Mouse (Mus musculus) ovary, adult 18-20 months (tissue): ENCODE results near the gene Usp37.
A peak's percentile ranks its signal among the peaks of the same experiment; 100 is the strongest.

Experiments
- DNase-seq: peaks from one replicate; pipeline ENCODE4 v3.0.0; 2022; ENCODE audit warnings: low spot score, mixed read lengths

Gene Usp37

DNA sequence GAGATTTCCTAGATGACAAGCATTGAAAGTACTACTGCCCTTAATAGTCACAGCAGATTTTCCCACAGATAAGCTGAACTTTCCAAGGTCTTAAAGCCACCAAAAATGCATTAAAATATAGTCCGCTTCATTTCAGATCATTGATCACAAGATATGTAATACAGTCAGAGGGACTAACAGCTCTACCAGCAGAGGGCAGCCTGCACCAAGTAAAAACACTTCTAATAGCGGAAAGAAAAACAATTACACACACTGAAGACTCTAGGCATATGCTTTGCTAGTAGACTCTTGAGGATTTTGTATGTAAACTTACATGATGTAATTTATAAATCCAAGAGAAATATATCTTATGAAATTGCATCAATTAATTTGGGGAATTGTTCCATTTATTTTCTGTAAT lies 83.8 kb downstream of the Usp37 start:
- no peak for DNase-seq

DNA sequence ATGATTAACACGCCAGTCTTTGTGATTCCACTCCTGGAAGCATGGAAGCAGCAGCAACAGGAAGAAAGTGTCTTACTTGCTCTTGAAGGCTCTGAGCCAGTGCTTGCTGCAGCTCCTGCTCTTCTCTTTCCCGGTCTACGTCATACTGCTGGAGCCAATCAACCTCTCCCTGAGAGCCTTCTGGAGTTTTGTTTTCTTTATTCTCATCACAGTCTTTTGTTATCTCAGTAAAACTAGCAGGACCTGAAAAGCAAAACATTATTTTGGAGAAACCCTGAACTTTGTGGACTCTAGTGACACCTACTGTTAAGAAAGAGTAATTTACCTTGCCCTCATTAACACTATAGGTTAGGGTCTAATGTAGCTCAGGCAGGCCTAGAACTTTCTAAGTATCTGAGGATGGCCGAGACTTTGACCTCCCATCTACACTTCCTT lies 91.5 kb downstream of the Usp37 start:
- peak; percentile 62 for DNase-seq

DNA sequence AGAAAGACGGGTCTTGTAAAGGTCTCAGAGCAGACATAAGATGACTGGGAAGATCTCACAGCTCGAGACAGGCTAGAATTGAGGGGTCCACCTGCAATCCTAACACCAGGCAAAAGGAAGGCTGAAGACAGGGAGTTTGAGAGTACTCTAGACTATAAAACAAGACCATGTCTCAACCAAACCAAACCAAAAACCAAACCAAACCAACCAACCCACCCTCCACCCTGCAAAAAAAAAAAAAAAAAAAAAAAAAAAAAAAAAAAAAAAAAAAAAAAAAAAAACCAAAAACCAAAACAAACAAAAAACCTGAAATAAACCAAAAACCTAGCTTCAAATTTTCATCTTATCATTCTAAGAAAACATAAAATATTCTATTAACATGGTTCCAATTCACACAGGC lies 99.5 kb downstream of the Usp37 start:
- DNase-seq: no peak

DNA sequence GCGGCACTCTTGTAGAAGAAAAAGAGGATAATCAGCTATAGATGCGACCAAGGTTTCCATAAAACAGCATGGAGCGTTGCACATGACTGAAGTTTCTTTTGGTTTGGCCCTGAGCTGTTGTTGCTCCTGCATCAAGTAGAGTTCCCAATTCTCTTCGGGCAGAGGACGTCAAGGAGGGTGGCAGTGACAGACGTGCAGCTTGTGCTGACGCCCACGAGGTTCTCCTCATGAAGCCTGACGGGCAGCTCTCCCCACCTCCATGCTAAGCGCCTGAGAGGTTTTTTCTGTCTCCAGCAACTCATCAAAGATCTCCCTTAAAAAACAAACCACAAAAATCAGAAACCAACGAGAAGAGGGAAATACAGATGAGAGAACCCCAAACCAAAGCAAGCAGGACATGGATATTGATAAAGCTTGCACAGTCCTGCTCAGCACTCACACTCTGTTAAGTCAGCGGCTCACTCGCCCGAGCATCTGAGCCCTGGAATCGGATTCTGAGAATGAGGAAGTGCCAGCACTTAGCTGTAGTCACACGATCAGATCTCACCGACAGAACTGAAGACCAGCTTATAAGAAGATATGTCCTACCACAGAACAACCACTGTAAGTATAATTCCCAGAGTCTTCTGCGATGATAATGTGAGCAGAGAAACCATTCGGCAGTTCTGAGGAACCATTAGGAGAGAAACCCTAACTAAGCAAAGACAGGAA lies 104.8 kb downstream of the Usp37 start:
- DNase-seq: no peak

DNA sequence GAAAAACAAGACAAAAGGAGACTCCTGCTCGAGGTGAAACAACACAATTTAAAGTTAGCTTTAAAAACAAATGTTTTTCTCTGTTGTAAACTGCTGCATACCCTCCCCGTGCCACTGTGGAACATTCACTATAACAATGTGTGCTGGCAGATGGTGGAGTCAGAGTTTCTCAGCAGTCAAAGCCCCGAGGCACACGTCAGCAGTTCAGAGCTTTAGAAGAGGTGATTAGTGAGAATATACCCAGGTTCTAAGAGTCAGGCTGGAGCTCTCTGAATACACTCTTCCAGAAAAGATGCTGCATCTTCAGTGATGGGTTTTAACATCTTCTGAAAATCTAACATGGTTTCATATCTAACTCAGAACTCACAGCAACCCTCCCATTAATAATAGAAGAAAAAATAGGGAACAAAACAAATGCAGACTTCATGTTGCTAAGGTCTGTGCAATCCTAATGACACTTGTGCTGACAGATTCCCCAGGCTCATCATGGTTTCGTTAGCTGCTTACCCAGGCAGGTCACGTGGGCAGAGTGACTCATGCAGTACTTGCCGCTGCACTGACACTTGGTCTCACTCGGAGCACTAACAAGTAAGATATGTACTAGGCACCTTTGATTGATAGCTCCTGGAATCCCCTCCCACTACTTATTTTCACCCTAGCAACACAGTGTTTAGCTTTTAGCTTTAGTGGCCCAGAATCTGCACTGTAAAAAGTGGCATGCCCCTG lies 106.2 kb downstream of the Usp37 start:
- DNase-seq: no peak

DNA sequence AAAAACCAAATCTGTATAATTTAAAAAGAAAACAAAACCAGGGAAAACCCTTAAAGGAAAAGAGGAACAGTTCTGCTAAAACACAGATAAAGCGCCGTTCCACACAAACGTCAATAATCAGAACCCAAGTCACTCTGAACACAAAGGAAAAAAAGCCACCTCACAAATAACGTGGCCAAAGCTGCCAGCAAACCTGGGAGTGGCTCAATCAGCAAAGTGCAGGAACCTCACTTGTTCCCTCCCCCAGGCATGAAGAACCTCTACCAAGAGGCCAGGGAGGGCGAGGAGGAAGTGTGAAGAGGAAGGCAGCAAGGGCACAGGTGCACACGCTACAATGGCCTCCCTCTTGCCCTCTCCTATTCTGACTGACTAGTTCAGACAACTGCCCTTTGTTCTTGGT lies 108.5 kb downstream of the Usp37 start:
- no peak for DNase-seq

DNA sequence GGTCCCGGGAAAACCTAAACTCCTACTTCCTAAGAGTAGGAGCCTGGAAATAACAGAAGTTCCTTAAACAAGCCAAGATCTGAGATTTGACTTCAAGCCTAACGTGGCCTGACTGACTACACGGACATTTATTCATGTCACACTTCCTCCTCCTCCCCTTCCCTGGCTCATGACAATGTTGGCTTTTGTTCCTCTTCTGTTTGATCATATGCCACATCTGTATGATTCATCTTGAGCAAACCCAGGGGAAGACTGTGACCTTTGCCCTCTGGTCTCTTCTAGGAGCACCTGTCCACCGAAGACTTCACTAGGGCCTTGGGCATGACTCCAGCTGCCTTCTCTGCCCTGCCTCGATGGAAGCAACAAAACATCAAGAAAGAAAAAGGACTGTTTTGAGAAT lies 109.5 kb downstream of the Usp37 start:
- DNase-seq: no peak

DNA sequence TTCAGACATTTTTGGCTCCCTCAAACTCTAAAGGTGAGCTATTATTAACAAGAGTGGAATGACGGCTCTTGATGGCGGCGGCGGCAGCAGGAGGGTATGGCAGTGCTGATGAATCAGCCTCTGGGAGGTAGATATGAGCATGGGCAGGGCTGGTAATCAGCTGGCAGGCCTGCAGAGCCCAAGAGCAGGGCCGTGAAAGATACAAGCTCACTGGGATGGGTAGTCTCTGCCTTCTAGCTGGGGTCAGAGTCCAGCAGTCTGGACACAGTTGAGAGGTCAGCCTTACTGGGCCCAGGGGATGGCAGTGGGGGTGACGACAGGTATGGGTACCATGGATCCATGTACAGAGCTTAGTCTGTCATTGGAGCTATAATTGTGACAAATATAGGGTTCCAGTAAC lies 110.9 kb downstream of the Usp37 start:
- DNase-seq: no peak

DNA sequence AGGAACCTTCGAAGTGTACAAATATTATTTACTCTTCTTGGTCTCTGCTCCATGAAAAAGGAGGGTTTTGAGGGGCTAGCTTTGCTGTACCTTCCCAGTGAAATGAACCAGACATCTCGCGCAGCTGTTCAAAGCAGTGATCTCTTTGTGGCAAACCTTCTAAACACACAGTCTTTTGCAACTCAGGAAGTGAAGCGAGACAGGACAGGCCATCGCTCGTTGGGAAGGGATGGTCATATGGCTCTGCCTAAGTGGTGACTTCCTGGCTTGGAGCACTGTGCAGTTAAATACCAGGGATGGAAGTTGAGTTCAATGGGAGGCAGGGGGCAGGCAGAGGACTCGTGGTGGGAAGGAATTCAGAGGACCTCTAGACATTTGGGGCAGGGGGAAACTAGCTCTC lies 118.2 kb downstream of the Usp37 start:
- no peak for DNase-seq

DNA sequence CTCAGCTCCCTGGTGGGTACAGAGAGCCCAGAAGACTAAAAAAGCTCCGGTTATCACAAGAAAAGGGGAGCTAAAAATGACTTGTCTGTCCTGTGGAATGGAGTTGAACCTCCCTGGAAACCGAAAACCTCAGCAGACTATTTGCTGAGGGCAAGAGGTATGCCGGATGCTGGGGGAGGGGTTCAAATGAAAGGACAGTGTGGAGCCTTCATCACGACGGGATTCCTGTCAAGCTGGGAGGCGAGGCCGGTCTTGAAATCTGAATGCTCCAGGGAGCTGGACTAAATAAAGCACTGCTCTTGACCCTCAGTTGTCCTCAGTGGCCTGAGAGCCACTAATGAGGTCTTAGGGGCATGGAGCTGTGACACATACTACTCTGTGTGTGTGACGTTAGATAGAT lies 120.9 kb downstream of the Usp37 start:
- no peak for DNase-seq

DNA sequence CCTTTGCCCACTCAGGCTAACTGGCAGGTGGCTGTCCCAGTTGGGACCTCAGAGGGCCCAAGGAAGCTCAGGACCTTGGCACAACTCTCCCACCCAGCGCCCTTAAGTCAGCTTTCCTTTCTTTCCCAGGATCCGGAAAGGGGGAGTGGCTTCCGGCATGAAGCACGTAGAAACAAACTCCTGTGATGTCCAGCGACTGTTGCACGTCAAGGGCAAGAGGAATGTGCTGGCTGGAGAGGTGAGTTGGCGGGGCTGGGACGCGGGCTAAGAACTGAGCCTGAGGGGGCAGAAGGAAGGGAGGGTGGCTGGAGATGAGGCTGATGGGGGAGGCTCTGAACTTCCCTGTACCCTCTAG lies 124.7 kb downstream of the Usp37 start:
- no peak for DNase-seq

DNA sequence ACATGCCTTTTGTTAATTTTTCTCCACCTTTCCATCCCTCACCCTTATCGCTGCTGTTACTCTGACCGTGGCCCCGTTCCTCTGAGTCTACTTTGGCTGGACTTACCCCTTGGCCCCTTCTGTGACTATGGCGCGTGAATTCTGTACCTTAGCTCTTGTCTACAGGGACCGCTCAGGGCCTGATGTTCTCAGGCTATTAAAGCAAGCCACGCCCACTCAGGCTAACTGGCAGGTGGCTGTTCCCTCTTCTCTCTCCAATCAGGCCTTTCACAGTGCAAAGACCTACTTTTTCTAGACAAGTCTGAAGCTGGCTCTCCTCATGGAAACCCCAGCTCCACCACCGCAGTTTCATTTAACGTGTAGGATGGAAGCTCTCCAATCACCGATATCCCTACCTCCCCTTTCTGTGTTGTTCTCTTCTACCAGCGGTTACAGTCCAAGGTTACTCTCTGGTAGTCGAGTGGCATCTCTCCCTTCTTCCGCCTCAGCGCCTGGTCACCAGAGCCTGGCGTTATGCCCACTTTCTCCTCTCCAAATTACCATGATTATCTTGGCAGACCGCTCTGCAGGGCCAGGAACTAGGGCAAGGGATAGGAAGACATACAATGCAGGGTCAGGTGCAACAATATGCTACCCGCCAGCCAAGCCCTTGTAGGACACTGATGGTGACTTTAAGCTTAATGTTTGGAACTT lies 125.2 kb downstream of the Usp37 start:
- peak; percentile 44 for DNase-seq

DNA sequence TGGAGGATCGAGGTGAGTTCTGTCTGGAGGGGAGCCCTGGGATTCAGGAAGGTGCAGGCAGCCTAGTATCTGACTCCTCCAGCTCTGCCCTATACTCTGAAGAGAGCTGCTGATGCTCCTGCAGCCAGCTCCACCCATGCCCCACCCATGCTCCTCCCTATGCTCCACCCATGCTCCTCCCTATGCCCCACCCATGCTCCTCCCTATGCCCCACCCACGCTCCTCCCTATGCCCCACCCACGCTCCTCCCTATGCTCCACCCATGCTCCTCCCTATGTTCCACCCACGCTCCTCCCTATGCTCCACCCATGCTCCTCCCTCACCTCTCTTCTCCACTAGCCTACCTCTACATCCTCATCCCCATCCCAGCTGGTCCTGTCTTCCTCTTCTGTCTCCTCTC lies 128.9 kb downstream of the Usp37 start:
- DNase-seq: no peak

DNA sequence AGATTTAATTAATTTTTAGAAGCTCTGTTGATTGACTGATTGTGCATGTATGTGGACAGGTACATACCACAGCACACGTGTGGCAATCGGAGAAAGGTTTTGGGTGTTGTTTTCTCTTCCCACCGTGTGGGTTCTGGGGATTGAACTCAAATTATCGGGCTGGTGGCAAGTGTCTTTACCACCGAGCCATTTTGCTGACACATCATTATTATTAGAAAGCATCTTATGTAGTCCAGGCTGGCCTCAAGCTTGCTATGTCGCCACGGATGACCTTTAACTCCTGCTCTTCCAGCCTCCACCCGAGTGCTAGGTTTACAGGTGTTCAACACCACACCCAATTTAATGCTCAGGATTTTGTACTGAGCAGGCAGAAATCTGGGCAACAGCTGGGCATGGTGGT lies 131.4 kb downstream of the Usp37 start:
- DNase-seq: no peak

DNA sequence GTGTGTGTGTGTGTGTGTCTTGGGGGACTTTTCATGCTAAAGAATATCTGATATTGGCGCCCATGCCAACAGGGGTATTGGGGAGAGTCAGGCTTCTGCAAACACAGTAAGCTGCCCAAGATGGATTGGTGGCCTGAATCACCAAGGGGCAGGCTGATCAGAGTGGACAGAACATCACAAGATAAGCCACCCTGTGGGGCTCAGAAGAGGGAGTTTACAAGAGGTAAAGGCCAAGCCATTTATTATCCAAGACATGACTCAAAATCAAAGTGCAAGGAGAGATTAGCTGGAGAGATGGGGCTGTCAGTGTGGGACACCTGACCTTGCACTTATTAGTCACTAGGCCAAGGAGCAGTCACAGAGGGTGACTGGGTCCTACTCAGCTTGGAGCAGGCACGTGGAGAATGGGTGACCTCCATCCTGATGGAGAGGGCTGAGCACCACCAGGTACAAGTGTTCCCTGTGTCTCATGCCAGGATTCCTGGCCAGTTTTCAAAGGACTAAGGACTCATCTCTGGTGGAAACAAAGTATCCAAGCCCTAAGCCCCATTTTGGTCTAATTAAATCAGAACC lies 132.2 kb downstream of the Usp37 start:
- no peak for DNase-seq

DNA sequence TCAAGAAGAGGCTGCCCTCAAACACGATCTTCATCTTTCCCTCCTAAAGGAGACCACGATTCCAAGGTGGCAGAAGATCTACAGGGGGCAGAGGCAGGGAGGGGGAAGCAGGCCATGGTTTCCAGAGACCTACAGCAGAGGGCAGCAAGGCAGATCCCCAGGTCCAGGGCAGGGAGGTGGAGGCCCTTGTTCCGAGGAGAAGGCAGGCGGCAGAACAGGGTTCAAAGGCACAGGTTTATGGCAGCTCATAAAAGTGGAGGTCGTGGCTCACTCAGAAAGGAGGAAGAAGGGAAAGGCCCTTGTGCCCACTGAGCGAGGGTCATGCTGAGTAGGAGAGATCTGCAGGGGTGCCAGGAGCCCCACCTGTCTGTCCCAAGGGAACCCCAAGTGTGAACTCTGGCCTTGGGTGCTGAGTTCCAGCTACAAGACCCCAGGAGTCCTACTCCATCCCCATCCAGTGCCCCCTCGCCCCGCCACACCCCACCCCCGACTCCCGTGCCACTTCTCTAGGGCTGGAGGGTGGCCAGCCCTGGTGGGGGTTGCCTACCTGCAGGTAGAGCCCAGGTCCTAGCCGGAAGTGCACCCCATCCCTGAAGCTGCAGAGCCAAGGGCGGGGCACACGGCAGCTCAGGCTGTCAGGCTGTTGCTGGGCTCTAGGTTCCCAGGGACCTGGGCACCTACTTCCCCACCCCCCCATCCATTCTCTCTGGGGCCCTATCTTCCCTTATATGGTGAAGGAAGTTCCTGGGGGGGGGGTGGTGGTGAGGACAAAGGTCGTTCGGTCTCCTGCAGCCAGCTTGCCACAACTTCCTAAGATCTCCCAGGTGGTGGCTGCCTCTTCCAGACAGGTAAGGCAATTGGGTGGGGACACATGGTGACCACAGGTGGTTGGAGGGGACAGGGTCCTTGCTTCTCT lies 135.2 kb downstream of the Usp37 start, which contains the start of gene Vil1:
TSS of gene Vil1 (plus strand) at position 788 of the 916 bp plus-strand sequence.
- no peak for DNase-seq

DNA sequence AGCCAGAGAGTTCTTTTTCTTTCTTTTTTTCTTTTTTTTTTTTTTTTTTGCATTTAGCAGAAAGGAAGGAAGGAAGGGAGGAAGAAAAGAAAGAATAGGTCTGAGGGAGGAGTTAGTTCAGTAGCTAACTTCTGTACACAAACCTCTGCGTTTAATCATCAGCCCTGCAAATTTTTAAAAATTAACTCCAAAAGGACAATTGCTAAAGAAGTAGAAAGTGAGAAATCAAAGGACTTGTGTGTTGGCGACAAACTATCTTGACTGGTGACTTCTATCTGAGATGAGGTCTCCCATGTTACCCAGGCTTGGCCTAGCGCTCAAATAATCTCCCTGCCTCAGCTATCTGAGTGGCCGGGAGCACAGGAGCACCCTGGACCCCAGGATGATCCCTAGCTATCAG lies 139.9 kb downstream of the Usp37 start:
- DNase-seq: no peak

DNA sequence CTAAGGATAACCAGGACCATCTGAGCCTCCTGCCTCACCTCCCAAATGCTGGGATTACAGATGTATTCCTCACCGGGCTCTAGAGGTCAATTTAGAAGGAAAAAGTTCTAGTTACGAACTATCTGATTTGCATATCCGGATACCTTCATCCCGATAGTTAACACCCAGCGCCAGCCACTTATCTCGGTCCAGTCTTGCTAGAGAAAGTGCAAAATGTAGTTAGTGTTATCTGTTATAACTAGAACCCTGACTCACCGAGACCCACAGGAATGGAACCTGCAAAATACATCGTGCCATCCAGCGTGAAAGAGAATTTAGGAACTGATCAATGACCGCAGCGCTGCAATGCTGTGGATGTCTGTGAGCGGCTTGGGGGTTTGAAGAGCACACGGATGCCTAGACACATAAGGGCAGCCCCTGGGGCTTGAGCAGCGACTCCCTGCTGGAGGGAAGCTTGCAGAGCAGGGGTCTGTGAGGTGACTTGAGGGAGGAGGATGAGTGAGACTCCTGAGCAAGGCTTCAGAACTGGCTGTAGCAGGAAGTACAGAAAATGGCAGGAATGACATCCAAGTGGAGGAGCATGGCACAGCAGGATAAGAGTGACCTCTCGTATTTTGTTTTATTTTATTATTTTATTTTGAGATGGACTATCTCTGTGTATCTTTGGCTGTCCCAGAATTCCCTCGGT lies 142.9 kb downstream of the Usp37 start:
- no peak for DNase-seq

DNA sequence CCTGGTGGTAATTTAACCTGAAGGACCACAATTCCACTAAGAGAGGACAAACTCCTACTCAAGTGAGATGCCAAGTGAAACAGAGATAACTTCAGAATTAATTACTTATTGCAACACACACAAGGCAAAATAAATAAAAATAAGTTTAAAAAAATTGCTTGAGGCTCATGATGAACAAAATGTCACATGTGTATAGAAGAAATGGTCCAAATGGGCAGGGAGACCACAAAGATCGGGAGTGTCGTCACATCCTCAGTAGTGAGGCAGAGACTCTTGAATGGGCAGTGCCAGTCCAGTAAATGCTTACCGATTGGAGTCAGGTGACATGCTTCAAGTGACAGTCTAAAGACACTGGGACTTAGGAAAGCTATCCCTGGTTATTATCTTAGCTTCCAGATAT lies 143.6 kb downstream of the Usp37 start:
- no peak for DNase-seq

DNA sequence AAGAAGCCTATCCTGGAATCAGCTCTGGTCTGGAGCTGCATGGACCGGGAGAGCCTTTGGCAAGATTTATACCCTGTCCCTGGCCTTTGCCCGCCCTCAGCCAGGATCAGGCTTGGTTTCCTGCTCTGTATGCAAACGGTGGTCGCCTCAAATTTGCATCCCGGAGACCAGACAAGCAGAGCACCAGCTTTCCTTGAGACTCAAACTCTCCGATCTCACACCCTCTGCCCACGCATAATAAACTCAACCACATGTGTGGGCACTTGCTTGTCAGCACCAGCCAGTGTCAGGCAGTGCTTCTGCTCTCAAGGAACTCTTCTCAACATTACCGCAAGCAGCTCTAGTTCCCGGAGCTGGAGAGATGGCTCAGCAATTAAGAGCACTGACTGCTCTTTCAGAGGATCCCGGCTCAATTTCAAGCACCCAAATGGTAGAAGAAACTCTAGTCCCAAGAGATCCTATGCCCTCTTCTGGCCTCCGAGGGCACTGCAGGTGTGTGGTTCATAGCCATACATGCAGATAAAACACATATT lies 146.1 kb downstream of the Usp37 start:
- peak; percentile 47 for DNase-seq
